Mouse (Mus musculus): Measurements from ENCODE around the gene Isg20l2. TPM values are rescaled to one million over a fixed set of nuclear protein-coding genes. Genes with fewer than 3 reads are reported as not detected.

Isg20l2 gene
- polyA plus RNA-seq, 1 experiment = 22.3 TPM

- Histone ChIP-seq H3K27ac (ENCODE audit: insufficient read depth, low read depth, low read length) (no peak overlapping the region), H3K4me1 (ENCODE audit: control insufficient read depth, insufficient read depth, low read length) (peaks cover 13% of the 10 kb centered on the region)
- TF ChIP-seq POLR2A (IDR thresholded peaks at IDR 0.05; ENCODE audit: borderline replicate concordance, low read depth, low read length) = no peak
- TF ChIP-seq CTCF (IDR thresholded peaks at IDR 0.05; ENCODE audit: low read depth, low read length) = no peak
Measured at GRCm38 (mm10) chr3:87927452-87927851, 2.7 kb upstream of the Isg20l2 start.

GRCm38 (mm10) chr3:87929341-87930077 lies 605 bp upstream of the Isg20l2 start:
- H3K4me1 ChIP-seq (ENCODE audit: control insufficient read depth, insufficient read depth, low read length) = peaks cover 17% of the 10 kb centered on the region
- no peak for TF ChIP-seq CTCF (IDR thresholded peaks at IDR 0.05; ENCODE audit: low read depth, low read length)
- no peak for TF ChIP-seq POLR2A (IDR thresholded peaks at IDR 0.05; ENCODE audit: borderline replicate concordance, low read depth, low read length)
- H3K4me3 ChIP-seq (ENCODE audit: insufficient read depth, low read length) = peak overlapping the region; percentile 93
- peak overlapping the region; percentile 59 for H3K27ac ChIP-seq (ENCODE audit: insufficient read depth, low read depth, low read length)

More at GRCm38 (mm10) chr3:87927452-87927851, 2.7 kb upstream of the Isg20l2 start:
- no peak overlapping the region for H3K4me3 ChIP-seq (ENCODE audit: insufficient read depth, low read length)

- Histone ChIP-seq H3K4me1 (ENCODE audit: control insufficient read depth, insufficient read depth, low read length) (peaks cover 17% of the 10 kb centered on the region), H3K4me3 (ENCODE audit: insufficient read depth, low read length) (no peak overlapping the region), H3K27ac (ENCODE audit: insufficient read depth, low read depth, low read length) (no peak overlapping the region)
- TF ChIP-seq CTCF (IDR thresholded peaks at IDR 0.05; ENCODE audit: low read depth, low read length) (no peak), POLR2A (IDR thresholded peaks at IDR 0.05; ENCODE audit: borderline replicate concordance, low read depth, low read length) (no peak)
Measured at GRCm38 (mm10) chr3:87934026-87934425, 3.9 kb downstream of the Isg20l2 start.

GRCm38 (mm10) chr3:87934501-87934900 lies 4.4 kb downstream of the Isg20l2 start:
- H3K4me3 ChIP-seq (ENCODE audit: insufficient read depth, low read length) = no peak overlapping the region
- peaks cover 17% of the 10 kb centered on the region for H3K4me1 ChIP-seq (ENCODE audit: control insufficient read depth, insufficient read depth, low read length)
- TF ChIP-seq CTCF (IDR thresholded peaks at IDR 0.05; ENCODE audit: low read depth, low read length) (no peak), POLR2A (IDR thresholded peaks at IDR 0.05; ENCODE audit: borderline replicate concordance, low read depth, low read length) (no peak)
- no peak overlapping the region for H3K27ac ChIP-seq (ENCODE audit: insufficient read depth, low read depth, low read length)

- Histone ChIP-seq H3K27ac (ENCODE audit: insufficient read depth, low read depth, low read length) (no peak overlapping the region), H3K4me3 (ENCODE audit: insufficient read depth, low read length) (no peak overlapping the region), H3K4me1 (ENCODE audit: control insufficient read depth, insufficient read depth, low read length) (peaks cover 17% of the 10 kb centered on the region)
- TF ChIP-seq CTCF (IDR thresholded peaks at IDR 0.05; ENCODE audit: low read depth, low read length) (no peak), POLR2A (IDR thresholded peaks at IDR 0.05; ENCODE audit: borderline replicate concordance, low read depth, low read length) (no peak)
Measured at GRCm38 (mm10) chr3:87935201-87935600, 5.1 kb downstream of the Isg20l2 start.

GRCm38 (mm10) chr3:87935776-87936175 lies 5.7 kb downstream of the Isg20l2 start:
- no peak overlapping the region for H3K27ac ChIP-seq (ENCODE audit: insufficient read depth, low read depth, low read length)
- no peak for TF ChIP-seq POLR2A (IDR thresholded peaks at IDR 0.05; ENCODE audit: borderline replicate concordance, low read depth, low read length)
- TF ChIP-seq CTCF (IDR thresholded peaks at IDR 0.05; ENCODE audit: low read depth, low read length) = peak; percentile 93
- no peak overlapping the region for H3K4me3 ChIP-seq (ENCODE audit: insufficient read depth, low read length)
- H3K4me1 ChIP-seq (ENCODE audit: control insufficient read depth, insufficient read depth, low read length) = peaks cover 17% of the 10 kb centered on the region

- Histone ChIP-seq H3K4me3 (ENCODE audit: insufficient read depth, low read length) (no peak overlapping the region), H3K27ac (ENCODE audit: insufficient read depth, low read depth, low read length) (no peak overlapping the region), H3K4me1 (ENCODE audit: control insufficient read depth, insufficient read depth, low read length) (no peaks in the 10 kb centered on the region)
- TF ChIP-seq POLR2A (IDR thresholded peaks at IDR 0.05; ENCODE audit: borderline replicate concordance, low read depth, low read length) (no peak), CTCF (IDR thresholded peaks at IDR 0.05; ENCODE audit: low read depth, low read length) (no peak)
Measured at GRCm38 (mm10) chr3:87940611-87941010, 10.5 kb downstream of the Isg20l2 start.

GRCm38 (mm10) chr3:87942471-87942870 lies 12.4 kb downstream of the Isg20l2 start:
- Histone ChIP-seq H3K4me1 (ENCODE audit: control insufficient read depth, insufficient read depth, low read length) (peaks cover 6% of the 10 kb centered on the region; the same call in 1 of the 2 replicates), H3K27ac (ENCODE audit: insufficient read depth, low read depth, low read length) (no peak overlapping the region), H3K4me3 (ENCODE audit: insufficient read depth, low read length) (no peak overlapping the region)
- no peak for TF ChIP-seq CTCF (IDR thresholded peaks at IDR 0.05; ENCODE audit: low read depth, low read length)
- no peak for TF ChIP-seq POLR2A (IDR thresholded peaks at IDR 0.05; ENCODE audit: borderline replicate concordance, low read depth, low read length)

- Histone ChIP-seq H3K27ac (ENCODE audit: insufficient read depth, low read depth, low read length) (no peak overlapping the region), H3K4me3 (ENCODE audit: insufficient read depth, low read length) (no peak overlapping the region), H3K4me1 (ENCODE audit: control insufficient read depth, insufficient read depth, low read length) (peaks cover 6% of the 10 kb centered on the region; the same call in 1 of the 2 replicates)
- no peak for TF ChIP-seq POLR2A (IDR thresholded peaks at IDR 0.05; ENCODE audit: borderline replicate concordance, low read depth, low read length)
- no peak for TF ChIP-seq CTCF (IDR thresholded peaks at IDR 0.05; ENCODE audit: low read depth, low read length)
Measured at GRCm38 (mm10) chr3:87943586-87943985, 13.5 kb downstream of the Isg20l2 start.

GRCm38 (mm10) chr3:87944838-87945600 lies 14.9 kb downstream of the Isg20l2 start:
- Histone ChIP-seq H3K27ac (ENCODE audit: insufficient read depth, low read depth, low read length) (no peak overlapping the region), H3K4me3 (ENCODE audit: insufficient read depth, low read length) (no peak overlapping the region), H3K4me1 (ENCODE audit: control insufficient read depth, insufficient read depth, low read length) (peaks cover 6% of the 10 kb centered on the region; the same call in 1 of the 2 replicates)
- TF ChIP-seq POLR2A (IDR thresholded peaks at IDR 0.05; ENCODE audit: borderline replicate concordance, low read depth, low read length) (no peak), CTCF (IDR thresholded peaks at IDR 0.05; ENCODE audit: low read depth, low read length) (no peak)

Data from bone marrow macrophage, adult 2 months (primary cell).